Mouse (Mus musculus) neural tube, embryonic 14.5 days (tissue): ENCODE results near the gene Ahdc1. TPM values are rescaled to one million over a fixed set of nuclear protein-coding genes. Genes with fewer than 3 reads are reported as not detected.

Experiments used
- polyA plus RNA-seq: library from polyadenylated mRNA; unstranded; fragments of >200 nt; fragmentation: Nextera tagmentation; extraction: Ambion mirVana; gene quantifications from 2 replicates; pipeline ENCODE4 v1.2.1, GENCODE M21; 2014

Gene Ahdc1
- polyA plus RNA-seq, 1 experiment from 2014 or later = 13.1 TPM

Other genes starting within 250 kb of the Ahdc1 start
- 33.7 and 35.0 TPM in 2 replicates for gene Rpa2, start 242.9 kb upstream of the Ahdc1 start, polyA plus RNA-seq
- 0.11 and 1.1 TPM in 2 replicates for gene Themis2, start 214.9 kb upstream of the Ahdc1 start, polyA plus RNA-seq
- gene Ppp1r8, start 168.1 kb upstream of the Ahdc1 start, polyA plus RNA-seq = 47.9 and 52.6 TPM in 2 replicates
- 167 and 171 TPM in 2 replicates for gene Stx12, start 126.8 kb upstream of the Ahdc1 start, polyA plus RNA-seq
- gene Fam76a, start 88.7 kb upstream of the Ahdc1 start, polyA plus RNA-seq = 31.4 and 32.1 TPM in 2 replicates
- not detected in 2 replicates for gene Fgr, start 37.2 kb upstream of the Ahdc1 start, polyA plus RNA-seq
- 18.5 and 19.6 TPM in 2 replicates for gene Wasf2, start 119.2 kb downstream of the Ahdc1 start, polyA plus RNA-seq
- gene Cd164l2, start 200.9 kb downstream of the Ahdc1 start, polyA plus RNA-seq = 0.82 and 2.0 TPM in 2 replicates
- 2.4 and 2.5 TPM in 2 replicates for gene Gpr3, start 201.3 kb downstream of the Ahdc1 start, polyA plus RNA-seq
- 2.6 and 2.9 TPM in 2 replicates for gene Map3k6, start 229.6 kb downstream of the Ahdc1 start, polyA plus RNA-seq